In genomic region chr10:4124148-4124547, GRCm38 (mm10) we compare ENCODE assay signal across 13 mouse cellular contexts.
"Had no signal": no experiment of that assay in that cellular context is flagged by ENCODE, and none has a peak within 500 bp of the region (broad histone marks: within the 10 kb centered on the region; RNA-seq: fewer than 3 reads in every experiment).

No protein-coding gene starts in this region.

- H3K27me3 ChIP-seq: limb, embryonic 13.5 days; liver, embryonic 12.5 days; liver, embryonic 15.5 days; midbrain, embryonic 13.5 days had no signal

- H3K9me3 ChIP-seq: limb, embryonic 10.5 days; limb, embryonic 13.5 days; liver, embryonic 12.5 days; liver, embryonic 15.5 days; midbrain, embryonic 13.5 days had no signal

- H3K4me2 ChIP-seq: limb, embryonic 13.5 days; liver, embryonic 12.5 days; liver, embryonic 15.5 days; midbrain, embryonic 13.5 days had no signal

- H3K36me3 ChIP-seq: midbrain, embryonic 13.5 days had no signal

- H3K27ac ChIP-seq: limb, embryonic 10.5 days; limb, embryonic 13.5 days; liver, embryonic 12.5 days; liver, embryonic 15.5 days; macrophage; midbrain, embryonic 13.5 days had no signal

- ATAC-seq: inflammation-experienced regulatory T-cells, adult 6 months; intestine, embryonic 16.5 days; liver, embryonic 12.5 days; midbrain, embryonic 13.5 days had no signal

- DNase-seq: kidney, adult 18-20 months; liver; lung, adult 18-20 months; lung, postnatal 14 days; thymus, postnatal 25 days had no signal

- H3K9ac ChIP-seq: limb, embryonic 13.5 days; liver, embryonic 12.5 days; liver, embryonic 15.5 days; midbrain, embryonic 13.5 days had no signal

- H3K4me3 ChIP-seq: limb, embryonic 10.5 days; limb, embryonic 13.5 days; liver, embryonic 12.5 days; liver, embryonic 15.5 days; midbrain, embryonic 13.5 days had no signal
